Mouse (Mus musculus) spleen, embryonic (tissue): ENCODE results near the gene Irf7.
"Not testable (repeated sequence)": the region's sequence is repeated elsewhere in the genome, so short reads cannot be mapped to it uniquely, and the experiment has no call there.

ENCODE experiments used
- CTCF ChIA-PET: fragments of 350-600 bp; sonication (Branson Sonifier 250); formaldehyde crosslinking; loops from one replicate; lab custom pipeline; 2022; lab: Charles Lee

Irf7 gene

GRCm38 (mm10) chr7:141277701-141278678 lies 11.7 kb upstream of the Irf7 start:
- CTCF ChIA-PET: interaction anchor here (0.6 kb wide), 1 partner anchor 355 kb away, joined by 3 read pairs; no protein-coding TSS in a partner anchor

- CTCF ChIA-PET: no interaction called here
These were observed 10.3 kb upstream of the Irf7 start, which contains the start of gene Cdhr5 for GRCm38 (mm10) chr7:141276546-141276945. TSS of gene Cdhr5 (minus strand) at chr7:141276786.

- CTCF ChIA-PET: no interaction called here
These were observed 9.1 kb upstream of the Irf7 start for GRCm38 (mm10) chr7:141275356-141275755.

- CTCF ChIA-PET: interaction anchor here (0.6 kb wide), 1 partner anchor 60 kb away, joined by 3 read pairs; no protein-coding TSS in a partner anchor
These were observed 4.3 kb upstream of the Irf7 start for GRCm38 (mm10) chr7:141270631-141271030.

- CTCF ChIA-PET: interaction anchor here (0.6 to 1.0 kb wide), 2 partner anchors 18 to 25 kb away, joined by 3 read pairs; no protein-coding TSS in a partner anchor
These were observed 2.9 kb upstream of the Irf7 start for GRCm38 (mm10) chr7:141269273-141269545.

- CTCF ChIA-PET: interaction anchor here (1.0 kb wide), 1 partner anchor 25 kb away, joined by 3 read pairs; no protein-coding TSS in a partner anchor
These were observed 2.4 kb upstream of the Irf7 start for GRCm38 (mm10) chr7:141268466-141269272.

- CTCF ChIA-PET: interaction anchor here (1.0 kb wide), 1 partner anchor 50 kb away, joined by 3 read pairs; no protein-coding TSS in a partner anchor
These were observed 906 bp downstream of the Irf7 start for GRCm38 (mm10) chr7:141265411-141265738.

GRCm38 (mm10) chr7:141264761-141265410 lies 1.4 kb downstream of the Irf7 start:
- CTCF ChIA-PET: interaction anchor here (1.0 kb wide), 1 partner anchor 51 kb away, joined by 3 read pairs; no protein-coding TSS in a partner anchor

GRCm38 (mm10) chr7:141264041-141264700 lies 2.1 kb downstream of the Irf7 start:
- CTCF ChIA-PET: interaction anchor here (1.0 kb wide), 1 partner anchor 52 kb away, joined by 3 read pairs; no protein-coding TSS in a partner anchor

- CTCF ChIA-PET: no interaction called here
These were observed 2.6 kb downstream of the Irf7 start for GRCm38 (mm10) chr7:141263640-141264039.

- CTCF ChIA-PET: interaction anchor here (0.8 kb wide), 1 partner anchor 15 kb away, joined by 3 read pairs; no protein-coding TSS in a partner anchor
These were observed 4.8 kb downstream of the Irf7 start for GRCm38 (mm10) chr7:141261480-141261879.

GRCm38 (mm10) chr7:141256159-141256558 lies 10.1 kb downstream of the Irf7 start:
- CTCF ChIA-PET: no interaction called here

- CTCF ChIA-PET: not testable (repeated sequence)
These were observed 15.8 kb downstream of the Irf7 start for GRCm38 (mm10) chr7:141250486-141250885.

- CTCF ChIA-PET: no interaction called here
These were observed 34.7 kb downstream of the Irf7 start for GRCm38 (mm10) chr7:141231551-141231950.

GRCm38 (mm10) chr7:141231111-141231510 lies 35.2 kb downstream of the Irf7 start:
- CTCF ChIA-PET: no interaction called here

GRCm38 (mm10) chr7:141230570-141230969 lies 35.7 kb downstream of the Irf7 start:
- CTCF ChIA-PET: no interaction called here

GRCm38 (mm10) chr7:141229702-141230101 lies 36.6 kb downstream of the Irf7 start:
- CTCF ChIA-PET: interaction anchor here (0.6 kb wide), 1 partner anchor 219 kb away, joined by 3 read pairs; no protein-coding TSS in a partner anchor

GRCm38 (mm10) chr7:141228279-141229067 lies 37.8 kb downstream of the Irf7 start, which contains the start of gene Phrf1:
TSS of gene Phrf1 (plus strand) at chr7:141228784.
- CTCF ChIA-PET: interaction anchor here (1.0 kb wide), 1 partner anchor 133 kb away, joined by 4 read pairs; no protein-coding TSS in a partner anchor

- CTCF ChIA-PET: interaction anchor here (1.0 kb wide), 1 partner anchor 133 kb away, joined by 4 read pairs; no protein-coding TSS in a partner anchor
These were observed 38.5 kb downstream of the Irf7 start for GRCm38 (mm10) chr7:141227796-141228195.
